Mouse (Mus musculus): ENCODE results near the gene Slc4a3. TPM values are rescaled to one million over a fixed set of nuclear protein-coding genes. Genes with fewer than 3 reads are reported as not detected.

Gene Slc4a3
- total and polyA plus RNA-seq, 2 experiments from 2014 or later, result 111 to 172 TPM

DNA sequence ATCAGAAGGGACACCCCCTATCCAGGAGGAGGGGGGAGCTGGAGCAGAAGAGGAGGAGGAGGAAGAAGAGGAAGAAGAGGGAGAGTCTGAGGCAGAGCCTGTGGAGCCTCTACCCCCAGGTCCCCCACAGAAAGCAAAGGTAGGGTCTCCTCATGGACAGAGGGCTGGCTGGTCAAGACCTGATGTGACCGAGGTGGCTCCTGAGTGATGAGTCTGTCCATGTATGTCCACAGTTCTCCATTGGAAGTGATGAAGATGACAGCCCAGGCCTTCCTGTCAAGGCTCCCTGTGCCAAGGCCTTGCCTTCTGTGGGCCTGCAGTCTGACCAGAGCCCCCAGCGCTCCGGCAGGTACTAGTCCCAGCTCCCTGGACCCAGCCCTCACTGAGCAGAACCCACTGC is 2.0 kb downstream of the Slc4a3 start:
- H3K9me3 ChIP-seq (ENCODE audit: low read length), result no peaks in the 10 kb centered on the region
- TF ChIP-seq CTCF (IDR thresholded peaks at IDR 0.05), result no peak
- H3K27me3 ChIP-seq (ENCODE audit: insufficient read depth, low read length), result no peaks in the 10 kb centered on the region
- no peak overlapping the region for H3K4me3 ChIP-seq (ENCODE audit: low read depth, low read length)
- H3K4me2 ChIP-seq (ENCODE audit: low read depth, low read length, poor library complexity, severe bottlenecking), result no peak overlapping the region
- H3K36me3 ChIP-seq (ENCODE audit: insufficient read depth, low read length), result peaks cover 41% of the 10 kb centered on the region
- H3K27ac ChIP-seq (ENCODE audit: low read depth, low read length), result no peak overlapping the region
- no peak overlapping the region for H3K9ac ChIP-seq (replicated peaks; ENCODE audit: low read length, poor library complexity, severe bottlenecking)
- ATAC-seq (ENCODE audit: low FRiP score) (no peak), DNase-seq (ENCODE audit: low spot score) (no peak)
- 93% methylated on average over 3 of the region's 3 CpGs for WGBS
- peaks cover 17% of the 10 kb centered on the region for H3K4me1 ChIP-seq (ENCODE audit: insufficient read depth, low read length)

DNA sequence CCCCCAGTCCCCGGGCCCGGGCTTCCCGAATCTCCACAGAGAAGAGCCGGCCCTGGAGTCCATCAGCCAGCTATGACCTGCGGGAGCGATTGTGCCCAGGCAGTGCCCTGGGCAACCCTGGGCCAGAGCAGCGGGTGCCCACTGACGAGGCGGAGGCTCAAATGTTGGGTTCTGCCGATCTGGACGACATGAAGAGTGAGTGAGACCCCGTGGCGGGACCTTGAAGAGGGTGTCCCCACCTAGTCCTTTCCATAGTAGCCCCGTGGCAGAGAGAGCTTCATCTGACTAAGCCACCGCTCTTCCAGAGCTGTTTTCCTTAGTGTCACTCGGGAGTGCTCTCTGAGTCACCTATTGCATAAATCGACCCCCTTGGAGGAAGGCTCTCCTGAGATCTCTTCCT is 2.8 kb downstream of the Slc4a3 start:
- Histone ChIP-seq H3K27me3 (ENCODE audit: insufficient read depth, low read length) (no peaks in the 10 kb centered on the region), H3K4me3 (ENCODE audit: low read depth, low read length) (no peak overlapping the region), H3K4me1 (ENCODE audit: insufficient read depth, low read length) (peaks cover 17% of the 10 kb centered on the region), H3K27ac (ENCODE audit: low read depth, low read length) (no peak overlapping the region), H3K4me2 (ENCODE audit: low read depth, low read length, poor library complexity, severe bottlenecking) (no peak overlapping the region), H3K9ac (replicated peaks; ENCODE audit: low read length, poor library complexity, severe bottlenecking) (no peak overlapping the region), H3K9me3 (ENCODE audit: low read length) (no peaks in the 10 kb centered on the region), H3K36me3 (ENCODE audit: insufficient read depth, low read length) (peaks cover 49% of the 10 kb centered on the region)
- no peak for TF ChIP-seq CTCF (IDR thresholded peaks at IDR 0.05)
- DNase-seq (ENCODE audit: low spot score) (no peak), ATAC-seq (ENCODE audit: low FRiP score) (no peak)
- 91% methylated on average over 17 of the region's 17 CpGs for WGBS

DNA sequence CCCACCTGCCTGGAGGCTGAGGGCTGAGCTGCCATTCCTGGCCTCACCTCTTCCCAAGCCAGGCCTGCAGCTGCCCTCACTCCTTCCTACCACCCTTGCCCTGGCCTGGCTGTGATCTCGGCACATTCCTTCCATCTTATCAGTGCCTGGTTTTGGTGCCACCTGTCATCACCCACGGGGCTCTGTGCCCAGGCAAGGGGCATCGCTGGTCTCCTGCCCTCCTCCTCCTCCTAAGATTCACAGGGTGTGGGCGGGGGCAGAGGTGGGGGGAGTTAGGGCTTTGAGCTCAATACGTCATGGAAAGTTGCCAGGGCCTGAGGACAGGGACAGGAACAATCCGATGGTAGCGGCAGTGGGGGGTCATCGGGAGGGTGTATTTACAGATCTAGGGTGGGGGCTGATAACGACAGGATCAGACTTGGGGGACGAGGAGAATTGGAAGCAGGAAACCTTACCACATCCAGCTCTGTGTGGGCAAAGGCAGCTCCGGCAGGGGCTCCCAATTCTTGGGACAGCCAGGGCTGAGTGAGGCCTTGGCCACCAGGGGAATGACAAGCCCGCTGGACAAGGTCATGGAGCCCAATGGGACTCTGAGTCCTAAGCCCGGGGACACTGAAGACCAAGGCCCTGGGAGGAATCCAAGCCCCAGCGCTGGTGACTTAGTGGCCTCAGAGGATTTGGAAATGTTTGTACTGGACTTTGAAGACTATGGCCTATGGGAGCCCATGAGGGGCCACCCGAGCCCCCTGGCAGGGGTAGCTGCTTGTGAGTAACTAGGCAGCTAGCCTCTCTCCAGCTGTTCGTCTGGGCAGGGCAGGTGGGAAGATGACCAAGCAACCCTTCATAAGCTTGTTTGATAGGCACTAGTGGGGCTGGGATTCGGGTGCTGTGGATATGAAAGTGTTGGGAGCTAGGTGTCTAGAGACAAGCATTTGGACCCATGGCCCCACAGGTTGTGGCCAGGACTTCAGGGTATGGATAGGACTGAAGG is 3.5 kb downstream of the Slc4a3 start:
- 86% methylated on average over 17 of the region's 17 CpGs for WGBS
- no peak for ATAC-seq (ENCODE audit: low FRiP score)
- Histone ChIP-seq H3K36me3 (ENCODE audit: insufficient read depth, low read length) (peaks cover 56% of the 10 kb centered on the region), H3K9ac (replicated peaks; ENCODE audit: low read length, poor library complexity, severe bottlenecking) (no peak overlapping the region), H3K4me2 (ENCODE audit: low read depth, low read length, poor library complexity, severe bottlenecking) (no peak overlapping the region), H3K9me3 (ENCODE audit: low read length) (no peaks in the 10 kb centered on the region), H3K27me3 (ENCODE audit: insufficient read depth, low read length) (no peaks in the 10 kb centered on the region), H3K27ac (ENCODE audit: low read depth, low read length) (no peak overlapping the region), H3K4me1 (ENCODE audit: insufficient read depth, low read length) (peaks cover 17% of the 10 kb centered on the region), H3K4me3 (ENCODE audit: low read depth, low read length) (no peak overlapping the region)
- DNase-seq (ENCODE audit: low spot score), result no peak
- TF ChIP-seq CTCF (IDR thresholded peaks at IDR 0.05), result no peak

DNA sequence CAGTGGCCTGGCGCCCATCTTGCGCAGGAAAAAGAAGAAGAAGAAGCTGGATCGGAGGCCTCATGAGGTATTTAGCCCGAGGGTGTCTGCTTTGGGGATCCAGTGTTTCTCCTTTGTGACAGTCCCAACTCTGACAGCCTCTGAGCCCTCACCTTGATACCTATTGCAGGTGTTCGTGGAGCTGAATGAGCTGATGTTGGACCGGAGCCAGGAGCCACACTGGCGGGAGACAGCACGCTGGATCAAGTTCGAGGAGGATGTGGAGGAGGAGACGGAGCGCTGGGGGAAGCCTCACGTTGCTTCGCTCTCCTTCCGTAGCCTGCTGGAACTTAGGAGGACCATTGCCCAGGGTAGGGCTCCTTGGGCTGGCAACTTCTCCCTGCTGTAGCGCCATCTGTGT is 4.5 kb downstream of the Slc4a3 start:
- H3K36me3 ChIP-seq (ENCODE audit: insufficient read depth, low read length), result peaks cover 66% of the 10 kb centered on the region
- no peaks in the 10 kb centered on the region for H3K27me3 ChIP-seq (ENCODE audit: insufficient read depth, low read length)
- H3K9ac ChIP-seq (replicated peaks; ENCODE audit: low read length, poor library complexity, severe bottlenecking), result no peak overlapping the region
- ATAC-seq (ENCODE audit: low FRiP score) (no peak), DNase-seq (ENCODE audit: low spot score) (no peak)
- H3K27ac ChIP-seq (ENCODE audit: low read depth, low read length), result no peak overlapping the region
- TF ChIP-seq CTCF (IDR thresholded peaks at IDR 0.05), result no peak
- no peaks in the 10 kb centered on the region for H3K9me3 ChIP-seq (ENCODE audit: low read length)
- peaks cover 14% of the 10 kb centered on the region for H3K4me1 ChIP-seq (ENCODE audit: insufficient read depth, low read length)
- WGBS, result 92% methylated on average over 15 of the region's 15 CpGs
- H3K4me3 ChIP-seq (ENCODE audit: low read depth, low read length), result no peak overlapping the region
- no peak overlapping the region for H3K4me2 ChIP-seq (ENCODE audit: low read depth, low read length, poor library complexity, severe bottlenecking)

DNA sequence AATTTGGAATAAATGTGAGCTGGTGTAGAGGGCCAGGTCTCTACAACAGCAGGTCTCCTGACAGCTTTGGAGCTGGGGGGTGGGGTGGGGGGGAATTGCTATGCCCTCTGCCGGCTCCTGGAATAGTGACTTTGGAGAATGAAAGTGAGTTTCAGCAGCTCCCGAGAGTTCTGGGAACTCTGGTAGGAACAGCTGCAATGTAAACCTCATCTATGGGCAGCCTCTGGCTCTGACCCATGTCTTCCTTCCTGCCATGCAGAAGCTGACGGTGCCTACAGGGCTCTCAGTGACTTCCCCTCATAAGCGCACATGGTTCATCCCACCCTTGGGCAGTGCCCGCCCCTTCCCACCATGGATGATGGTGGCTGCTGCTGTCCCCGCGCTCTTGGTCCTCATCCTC is 9.6 kb downstream of the Slc4a3 start:
- Histone ChIP-seq H3K9ac (replicated peaks; ENCODE audit: low read length, poor library complexity, severe bottlenecking) (no peak overlapping the region), H3K4me2 (ENCODE audit: low read depth, low read length, poor library complexity, severe bottlenecking) (no peak overlapping the region), H3K36me3 (ENCODE audit: insufficient read depth, low read length) (peaks cover 68% of the 10 kb centered on the region), H3K27me3 (ENCODE audit: insufficient read depth, low read length) (no peaks in the 10 kb centered on the region), H3K4me3 (ENCODE audit: low read depth, low read length) (no peak overlapping the region), H3K27ac (ENCODE audit: low read depth, low read length) (no peak overlapping the region), H3K9me3 (ENCODE audit: low read length) (no peaks in the 10 kb centered on the region), H3K4me1 (ENCODE audit: insufficient read depth, low read length) (peaks cover 2% of the 10 kb centered on the region; the same call in 1 of the 2 replicates)
- DNase-seq (ENCODE audit: low spot score) (no peak), ATAC-seq (ENCODE audit: low FRiP score) (no peak)
- TF ChIP-seq CTCF (IDR thresholded peaks at IDR 0.05), result no peak
- WGBS, result 91% methylated on average over 7 of the region's 7 CpGs

DNA sequence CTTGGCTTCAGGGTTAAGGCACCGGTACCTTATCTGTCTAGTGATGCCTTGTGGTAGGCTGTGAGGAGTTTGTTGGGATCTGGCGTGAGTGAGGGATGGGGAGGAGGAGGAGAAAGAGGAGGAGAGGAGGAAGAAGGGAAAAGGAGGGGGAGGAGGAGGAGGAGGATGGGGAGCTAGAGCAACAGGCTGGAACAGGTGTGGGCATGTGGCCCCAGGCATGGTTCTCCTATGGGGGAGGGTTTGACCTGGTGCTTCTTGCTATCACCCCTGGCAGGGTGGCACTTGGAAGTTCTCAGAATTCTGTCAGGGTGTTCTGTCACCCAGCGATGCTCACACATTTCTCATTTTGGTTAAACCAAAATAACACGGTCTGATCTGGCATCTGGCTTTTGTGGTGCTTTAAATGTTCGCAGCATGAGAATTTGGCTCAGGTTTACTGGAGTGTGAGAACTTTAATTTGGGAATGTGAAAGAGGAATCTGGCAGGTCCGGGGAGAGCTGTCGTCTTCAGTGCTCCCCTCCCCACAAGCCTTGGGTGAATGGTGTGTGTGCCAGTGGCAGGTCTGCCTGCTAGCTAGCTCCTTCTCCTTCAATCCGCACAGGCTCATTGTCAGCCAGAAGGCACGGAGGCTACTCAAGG is 10.2 kb downstream of the Slc4a3 start:
- DNase-seq (ENCODE audit: low spot score) (no peak), ATAC-seq (ENCODE audit: low FRiP score) (no peak)
- H3K4me1 ChIP-seq (ENCODE audit: insufficient read depth, low read length), result peaks cover 2% of the 10 kb centered on the region; the same call in 1 of the 2 replicates
- H3K27ac ChIP-seq (ENCODE audit: low read depth, low read length), result no peak overlapping the region
- WGBS, result 91% methylated on average over 9 of the region's 9 CpGs
- H3K36me3 ChIP-seq (ENCODE audit: insufficient read depth, low read length), result peaks cover 62% of the 10 kb centered on the region
- no peak overlapping the region for H3K4me2 ChIP-seq (ENCODE audit: low read depth, low read length, poor library complexity, severe bottlenecking)
- no peak overlapping the region for H3K9ac ChIP-seq (replicated peaks; ENCODE audit: low read length, poor library complexity, severe bottlenecking)
- no peaks in the 10 kb centered on the region for H3K27me3 ChIP-seq (ENCODE audit: insufficient read depth, low read length)
- H3K4me3 ChIP-seq (ENCODE audit: low read depth, low read length), result no peak overlapping the region
- H3K9me3 ChIP-seq (ENCODE audit: low read length), result no peaks in the 10 kb centered on the region
- TF ChIP-seq CTCF (IDR thresholded peaks at IDR 0.05), result no peak

Data from midbrain, postnatal 0 days (tissue).